Mouse (Mus musculus) C2C12 (cell line): ENCODE measurements around the gene 2510002D24Rik.

Experiments
- CEBPB ChIP-seq: IDR thresholded peaks from one replicate; pipeline ENCODE4 v1.6.1; 2011; ENCODE audit warnings: low read depth, mild to moderate bottlenecking, control low read depth, moderate library complexity
- CTCF ChIP-seq: IDR thresholded peaks from one replicate; pipeline ENCODE4 v1.5.1; 2011; ENCODE audit not compliant: control insufficient read depth, insufficient read depth, insufficient read length
- MAX ChIP-seq: IDR thresholded peaks from one replicate; pipeline ENCODE4 v1.6.1; 2011; ENCODE audit warnings: mild to moderate bottlenecking, control low read depth
- MYOD1 ChIP-seq: IDR thresholded peaks from one replicate; pipeline ENCODE4 v1.6.1; 2011; ENCODE audit warnings: low read depth; ENCODE audit not compliant: control insufficient read depth, insufficient read length
- MYOG ChIP-seq: IDR thresholded peaks from one replicate; pipeline ENCODE4 v1.6.1; 2011; ENCODE audit not compliant: control insufficient read depth, insufficient read length; ENCODE audit errors: extremely low read depth
- USF1 ChIP-seq: IDR thresholded peaks from one replicate; pipeline ENCODE4 v1.6.1; 2011; ENCODE audit warnings: low read depth, mild to moderate bottlenecking, control low read depth, moderate library complexity

- TF ChIP-seq CTCF (no peak), MYOD1 (no peak), USF1 (no peak), MAX (no peak), CEBPB (no peak), MYOG (no peak)
Observed at GRCm38 (mm10) chr16:18822925-18823324, 13.5 kb upstream of the 2510002D24Rik start.
